Mouse (Mus musculus): ENCODE data around the gene Lbhd2. TPM values are rescaled to one million over a fixed set of nuclear protein-coding genes. Genes with fewer than 3 reads are reported as not detected.

The Lbhd2 gene
- polyA plus RNA-seq, 1 experiment from 2014 or later = not detected

Other genes with a start within 250 kb of the Lbhd2 start
- 9.5 and 10.6 TPM in 2 replicates for gene Traf3, start 240.4 kb upstream of the Lbhd2 start, polyA plus RNA-seq (2016; fragmentation: Nextera tagmentation; extraction: Ambion mirVana)
- not detected in 2 replicates for gene 4930595D18Rik, start 222.3 kb upstream of the Lbhd2 start, polyA plus RNA-seq (2016; fragmentation: Nextera tagmentation; extraction: Ambion mirVana)
- 0.16 and 0.25 TPM in 2 replicates for gene Amn, start 135.7 kb upstream of the Lbhd2 start, polyA plus RNA-seq (2016; fragmentation: Nextera tagmentation; extraction: Ambion mirVana)
- gene Cdc42bpb, start 29.1 kb upstream of the Lbhd2 start, polyA plus RNA-seq (2016; fragmentation: Nextera tagmentation; extraction: Ambion mirVana) = 32.6 and 32.7 TPM in 2 replicates
- gene Exoc3l4, start 10.2 kb downstream of the Lbhd2 start, polyA plus RNA-seq (2016; fragmentation: Nextera tagmentation; extraction: Ambion mirVana) = 5.7 and 7.0 TPM in 2 replicates
- gene Tnfaip2, start 35.7 kb downstream of the Lbhd2 start, polyA plus RNA-seq (2016; fragmentation: Nextera tagmentation; extraction: Ambion mirVana) = 3.9 and 4.0 TPM in 2 replicates
- 15.7 and 19.8 TPM in 2 replicates for gene Gm266, start 79.0 kb downstream of the Lbhd2 start, polyA plus RNA-seq (2016; fragmentation: Nextera tagmentation; extraction: Ambion mirVana)
- gene Eif5, start 131.2 kb downstream of the Lbhd2 start, polyA plus RNA-seq (2016; fragmentation: Nextera tagmentation; extraction: Ambion mirVana) = 722 and 727 TPM in 2 replicates
- 41.7 and 45.6 TPM in 2 replicates for gene Mark3, start 167.7 kb downstream of the Lbhd2 start, polyA plus RNA-seq (2016; fragmentation: Nextera tagmentation; extraction: Ambion mirVana)